Mouse (Mus musculus) left cerebral cortex, postnatal 25 days (tissue): ENCODE results near the gene Zfp385b. TPM values are rescaled to one million over a fixed set of nuclear protein-coding genes. Genes with fewer than 3 reads are reported as not detected.

Experiments used
- DNase-seq, 2 experiments: peaks; one replicate each; pipeline ENCODE4 v3.0.0; 2022; ENCODE audit warnings: low spot score in 2 of 2, mixed read lengths in 1 of 2
- intact Hi-C: fragments of 180-260 bp; cut with DNase I; formaldehyde crosslinking; loops from one replicate; pipeline ENCODE4 v1.15.1; 2025
- total RNA-seq, 2 experiments: library from RNA; stranded (reverse); gene quantifications; 2 replicates each; pipeline ENCODE4 v1.2.3; 2021

The Zfp385b gene
- total RNA-seq, 2 experiments from 2014 or later = 46.6 to 56.4 TPM

GRCm38 (mm10) chr2:77716367-77716766 is 103.1 kb downstream of the Zfp385b start:
- intact Hi-C loops = no loop called here
- no peak for DNase-seq

- intact Hi-C loops = no loop called here
- DNase-seq = no peak
Measured at GRCm38 (mm10) chr2:77713886-77714285, 105.6 kb downstream of the Zfp385b start.

- intact Hi-C loops = no loop called here
- no peak for DNase-seq
Measured at GRCm38 (mm10) chr2:77711751-77712150, 107.7 kb downstream of the Zfp385b start.

- intact Hi-C loops = loop anchor here (1.0 to 10.0 kb wide), 4 partner anchors 253 to 737 kb away; no protein-coding TSS in a partner anchor
- peak; percentile 52 to 67 for DNase-seq
Measured at GRCm38 (mm10) chr2:77709206-77709794, 110.1 kb downstream of the Zfp385b start.

- intact Hi-C loops = loop anchor here (5.0 to 10.0 kb wide), 3 partner anchors 322 to 735 kb away; no protein-coding TSS in a partner anchor
- DNase-seq = no peak
Measured at GRCm38 (mm10) chr2:77707138-77707537, 112.3 kb downstream of the Zfp385b start.

GRCm38 (mm10) chr2:77705476-77705875 is 114.0 kb downstream of the Zfp385b start:
- intact Hi-C loops = loop anchor here (5.0 to 10.0 kb wide), 3 partner anchors 321 to 733 kb away; no protein-coding TSS in a partner anchor

GRCm38 (mm10) chr2:77703080-77703479 is 116.4 kb downstream of the Zfp385b start:
- peak; percentile 62 to 88 for DNase-seq
- intact Hi-C loops = loop anchor here (10.0 kb wide), 1 partner anchor 318 kb away; no protein-coding TSS in a partner anchor

More at GRCm38 (mm10) chr2:77705476-77705875, 114.0 kb downstream of the Zfp385b start:
- DNase-seq = no peak

GRCm38 (mm10) chr2:77691174-77691573 is 128.3 kb downstream of the Zfp385b start:
- intact Hi-C loops = no loop called here
- no peak for DNase-seq

- intact Hi-C loops = no loop called here
- no peak for DNase-seq
Measured at GRCm38 (mm10) chr2:77690316-77690715, 129.1 kb downstream of the Zfp385b start.

GRCm38 (mm10) chr2:77688651-77689050 is 130.8 kb downstream of the Zfp385b start:
- no peak for DNase-seq
- intact Hi-C loops = no loop called here

- DNase-seq = peak in 1 of 2 experiments; percentile 47
- intact Hi-C loops = no loop called here
Measured at GRCm38 (mm10) chr2:77684088-77684487, 135.4 kb downstream of the Zfp385b start.

- DNase-seq = no peak
- intact Hi-C loops = no loop called here
Measured at GRCm38 (mm10) chr2:77682205-77682604, 137.2 kb downstream of the Zfp385b start.

GRCm38 (mm10) chr2:77681741-77682140 is 137.7 kb downstream of the Zfp385b start:
- DNase-seq = no peak
- intact Hi-C loops = no loop called here

- intact Hi-C loops = no loop called here
- no peak for DNase-seq
Measured at GRCm38 (mm10) chr2:77673770-77674169, 145.7 kb downstream of the Zfp385b start.

- intact Hi-C loops = no loop called here
- DNase-seq = no peak
Measured at GRCm38 (mm10) chr2:77672215-77672905, 147.1 kb downstream of the Zfp385b start.

- intact Hi-C loops = no loop called here
- peak in 1 of 2 experiments; percentile 87 for DNase-seq
Measured at GRCm38 (mm10) chr2:77662171-77662570, 157.3 kb downstream of the Zfp385b start.

- intact Hi-C loops = no loop called here
Measured at GRCm38 (mm10) chr2:77653686-77654085, 165.8 kb downstream of the Zfp385b start.

GRCm38 (mm10) chr2:77641521-77642170 is 177.8 kb downstream of the Zfp385b start:
- peak in 1 of 2 experiments; percentile 84 for DNase-seq
- intact Hi-C loops = no loop called here

More at GRCm38 (mm10) chr2:77653686-77654085, 165.8 kb downstream of the Zfp385b start:
- no peak for DNase-seq

- intact Hi-C loops = no loop called here
- DNase-seq = peak in 1 of 2 experiments; percentile 21
Measured at GRCm38 (mm10) chr2:77639993-77640392, 179.4 kb downstream of the Zfp385b start.

- intact Hi-C loops = no loop called here
- DNase-seq = no peak
Measured at GRCm38 (mm10) chr2:77631606-77632005, 187.8 kb downstream of the Zfp385b start.
